Mouse (Mus musculus) CD8-positive naive resting alpha-beta T cell, adult 2 months (primary cell): ENCODE measurements around the gene Akr1cl.
"Not testable (repeated sequence)": the region's sequence is repeated elsewhere in the genome, so short reads cannot be mapped to it uniquely, and the experiment has no call there.

Experiments used
- DNase-seq, 2 experiments: peaks; one replicate each; pipeline ENCODE4 v3.0.0; 2022; ENCODE audit warnings: low read depth in 2 of 2, low spot score in 2 of 2

Akr1cl gene

DNA sequence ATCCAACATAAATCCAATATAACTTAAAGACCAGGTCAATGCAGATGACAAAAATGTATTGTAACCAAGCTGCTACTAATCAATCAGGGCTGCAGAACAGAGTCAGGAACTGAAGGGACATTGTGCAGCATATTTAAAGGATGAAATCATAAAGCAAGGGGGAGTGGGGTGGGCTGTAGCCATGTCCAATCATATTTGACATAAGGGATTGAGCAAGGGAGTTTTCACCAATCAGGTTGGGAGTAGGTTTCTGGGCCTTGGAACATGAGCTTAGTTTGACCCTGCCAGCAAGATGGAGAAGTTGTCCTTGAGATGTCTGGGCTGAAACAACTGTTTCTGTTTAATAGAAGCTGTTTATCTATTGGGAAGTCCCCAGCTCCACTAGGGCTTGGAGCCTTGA lies at the start of gene Akr1cl:
TSS of gene Akr1cl (minus strand) at position 119 of the 400 bp plus-strand sequence.
- no peak for DNase-seq

GRCm38 (mm10) chr1:65082188-65082587 lies 49.6 kb upstream of the Akr1cl start, which contains the start of gene Crygb:
Crygb (minus strand) TSS chr1:65082288.
- DNase-seq: no peak

DNA sequence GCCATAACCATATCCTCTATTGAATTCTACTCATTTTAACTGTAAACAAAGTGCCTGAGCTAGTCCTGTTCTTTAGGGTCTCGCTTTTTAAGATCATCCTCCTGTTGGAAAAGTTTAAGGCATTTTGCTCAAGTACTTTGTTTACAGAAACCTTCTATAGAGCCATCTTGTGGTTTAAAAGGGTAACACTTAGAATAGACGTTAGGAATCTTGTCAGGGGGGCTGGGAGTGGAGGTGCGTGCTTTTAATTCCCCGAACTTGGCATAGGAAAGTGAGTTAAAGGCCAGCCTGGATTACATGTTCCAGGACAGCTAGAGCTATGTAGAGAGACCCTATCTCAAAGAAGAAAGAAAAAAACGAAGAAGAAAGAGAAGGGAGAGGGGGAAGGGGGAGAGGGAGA lies 43.0 kb upstream of the Akr1cl start:
- no peak for DNase-seq

- DNase-seq: no peak
Measured at GRCm38 (mm10) chr1:65073589-65073988, 41.0 kb upstream of the Akr1cl start, which contains the start of gene Crygc. Crygc (minus strand) TSS chr1:65073689.

DNA sequence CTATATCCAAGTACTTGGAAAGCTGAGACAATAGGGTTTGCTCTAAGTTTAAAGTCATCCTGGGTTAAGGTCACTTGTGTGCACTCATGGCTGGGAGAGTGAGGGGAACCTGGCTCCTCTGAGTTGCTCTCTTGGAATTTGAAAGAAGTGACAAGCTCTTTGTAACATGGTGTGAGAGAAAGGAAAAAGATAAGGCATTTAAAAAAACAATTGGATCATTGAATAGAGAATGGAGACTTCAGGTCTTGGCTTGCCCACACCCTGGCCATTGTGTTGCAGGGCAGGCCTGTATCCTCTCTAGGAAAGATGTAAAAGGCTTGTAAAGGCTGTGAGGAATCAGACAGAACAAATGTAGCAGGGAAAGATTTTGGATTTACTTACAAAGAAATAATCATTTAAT lies 35.3 kb upstream of the Akr1cl start:
- DNase-seq: no peak

- DNase-seq: no peak
Measured at GRCm38 (mm10) chr1:65064201-65064600, 31.6 kb upstream of the Akr1cl start.

DNA sequence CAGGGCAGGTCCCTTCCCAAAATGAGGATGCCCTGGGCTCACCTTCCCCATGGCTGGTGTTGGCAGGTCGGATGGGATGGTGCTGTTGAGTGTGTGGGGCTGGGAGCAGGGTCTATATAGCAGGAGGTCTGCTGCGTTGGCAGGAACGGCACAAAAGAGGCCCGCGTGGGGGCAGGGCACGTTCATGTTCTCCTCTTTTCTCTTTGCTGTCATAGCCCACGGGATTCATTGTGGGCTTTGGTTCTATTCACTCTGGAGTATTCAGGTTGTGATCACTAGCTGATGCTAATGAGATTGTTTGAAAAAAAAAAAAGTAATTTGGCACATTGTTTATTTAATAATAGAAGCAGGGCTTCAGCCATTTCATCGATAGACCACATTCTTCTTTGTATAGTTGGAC lies 30.8 kb upstream of the Akr1cl start, which contains the start of gene Crygd:
TSS of gene Crygd (minus strand) at position 101 of the 400 bp plus-strand sequence.
- DNase-seq: no peak

DNA sequence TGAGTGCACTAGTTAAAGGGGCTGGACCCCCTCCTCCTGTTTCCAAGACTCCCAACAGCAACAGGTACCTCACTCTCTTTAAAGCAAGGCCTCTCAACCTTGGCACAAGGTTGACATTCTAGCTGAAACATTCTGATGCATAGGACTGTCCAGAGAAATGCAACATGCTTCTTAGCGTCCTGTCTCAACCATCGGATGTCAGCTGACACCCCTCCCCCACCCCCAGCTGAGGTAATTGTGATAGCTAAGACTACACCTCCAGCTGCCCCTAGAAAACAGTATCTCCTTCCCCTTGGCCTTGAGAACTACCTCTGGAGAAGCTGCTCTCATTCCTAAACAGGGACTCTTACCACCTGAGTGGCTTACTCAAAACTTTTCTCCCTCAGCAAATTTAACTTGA lies 19.6 kb upstream of the Akr1cl start:
- DNase-seq: no peak

GRCm38 (mm10) chr1:65051696-65052095 lies 19.1 kb upstream of the Akr1cl start:
- DNase-seq: no peak

DNA sequence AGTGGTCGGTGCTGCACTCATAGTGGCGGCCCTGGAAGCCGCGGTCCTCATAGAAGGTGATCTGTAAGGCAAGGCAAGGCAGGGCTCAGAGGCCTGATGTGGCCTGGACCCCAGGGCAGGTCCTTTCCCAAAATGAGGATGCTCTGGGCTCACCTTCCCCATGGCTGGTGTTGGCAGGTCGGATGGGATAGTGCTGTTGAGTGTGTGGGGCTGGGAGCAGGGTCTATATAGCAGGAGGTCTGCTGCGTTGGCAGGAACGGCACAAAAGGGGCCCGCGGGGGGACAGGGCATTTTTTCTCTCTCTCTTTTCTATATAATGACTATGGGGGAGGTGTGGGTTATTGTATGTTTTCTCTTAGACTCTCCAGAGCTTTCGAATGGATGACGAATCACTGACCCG lies 18.4 kb upstream of the Akr1cl start, which contains the start of gene Cryge:
TSS of gene Cryge (minus strand) at position 198 of the 400 bp plus-strand sequence.
- not testable (repeated sequence) for DNase-seq

DNA sequence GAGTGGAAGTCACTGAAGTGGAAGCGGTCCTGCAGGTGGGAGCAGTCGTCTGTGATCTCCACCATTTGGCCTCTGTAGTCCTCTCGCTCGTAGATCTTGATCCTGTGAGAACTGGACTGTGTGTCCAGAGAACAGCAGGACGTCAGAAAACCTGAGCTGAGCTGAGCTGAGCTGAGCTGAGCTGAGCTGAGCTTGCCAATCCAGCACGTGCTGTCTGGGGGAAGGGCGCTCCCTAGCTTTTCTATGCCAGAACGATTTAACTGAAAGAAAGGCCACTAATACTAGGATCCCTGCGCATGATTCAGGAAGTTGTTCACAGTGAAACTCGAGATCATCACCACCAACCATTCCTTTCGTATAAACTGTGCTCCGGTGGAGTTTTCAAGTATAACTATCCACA lies 16.2 kb upstream of the Akr1cl start:
- DNase-seq: no peak

DNA sequence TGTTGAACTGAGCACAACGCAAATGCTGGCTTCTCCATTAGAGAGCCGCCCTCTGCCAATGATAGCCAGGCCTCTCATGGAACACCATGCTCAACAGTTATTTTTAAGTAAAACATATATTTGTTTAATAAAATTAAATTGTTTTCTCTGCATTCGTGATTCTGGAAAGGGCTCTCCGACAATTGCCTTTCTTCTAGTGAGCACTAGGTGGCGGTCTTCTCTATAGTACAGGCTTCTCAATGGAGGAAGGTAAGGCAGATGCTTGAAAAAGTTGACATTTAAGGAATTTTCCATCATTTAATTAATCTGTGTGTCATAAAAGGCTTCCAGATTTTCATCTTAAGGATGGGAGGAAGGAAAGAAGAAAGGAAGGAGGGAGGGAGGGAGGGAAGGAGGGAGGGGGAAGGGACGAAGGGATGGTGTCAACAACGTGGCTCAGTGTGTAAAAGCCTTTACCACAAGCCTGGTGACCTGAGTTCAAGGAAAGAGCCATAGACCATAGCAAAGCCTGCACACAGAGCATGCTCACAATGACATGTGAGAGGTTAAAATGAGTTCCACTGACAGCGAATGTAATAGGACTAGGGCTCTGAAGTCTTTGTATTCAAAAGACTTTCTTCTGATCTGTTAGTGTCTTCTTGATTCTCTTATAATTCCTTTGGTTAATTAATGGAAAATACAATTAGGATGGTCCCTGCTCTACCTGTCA lies 14.0 kb upstream of the Akr1cl start:
- no peak for DNase-seq

- no peak for DNase-seq
Measured at GRCm38 (mm10) chr1:65043433-65043832, 10.9 kb upstream of the Akr1cl start.

- DNase-seq: no peak
Measured at GRCm38 (mm10) chr1:65041837-65042236, 9.3 kb upstream of the Akr1cl start.

DNA sequence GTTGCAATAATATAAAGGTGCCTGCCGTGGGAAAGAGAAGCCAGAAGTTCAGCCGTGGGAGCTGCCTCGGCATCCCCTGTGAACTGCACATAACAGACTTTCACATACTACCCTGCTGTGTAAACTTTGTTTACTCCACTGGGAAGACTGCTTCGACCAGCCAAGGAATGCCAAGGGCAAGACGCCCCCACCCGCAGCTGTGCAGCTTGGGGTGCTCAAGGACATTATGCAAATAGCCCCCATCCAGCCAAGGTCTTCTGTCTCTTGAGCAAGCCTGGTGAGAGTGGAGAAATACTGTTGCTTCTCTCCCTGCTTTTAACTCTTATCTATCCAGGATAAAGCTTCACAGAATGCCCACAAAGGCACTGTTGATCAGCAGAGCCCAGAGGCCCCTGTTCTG lies 8.2 kb upstream of the Akr1cl start:
- no peak for DNase-seq

DNA sequence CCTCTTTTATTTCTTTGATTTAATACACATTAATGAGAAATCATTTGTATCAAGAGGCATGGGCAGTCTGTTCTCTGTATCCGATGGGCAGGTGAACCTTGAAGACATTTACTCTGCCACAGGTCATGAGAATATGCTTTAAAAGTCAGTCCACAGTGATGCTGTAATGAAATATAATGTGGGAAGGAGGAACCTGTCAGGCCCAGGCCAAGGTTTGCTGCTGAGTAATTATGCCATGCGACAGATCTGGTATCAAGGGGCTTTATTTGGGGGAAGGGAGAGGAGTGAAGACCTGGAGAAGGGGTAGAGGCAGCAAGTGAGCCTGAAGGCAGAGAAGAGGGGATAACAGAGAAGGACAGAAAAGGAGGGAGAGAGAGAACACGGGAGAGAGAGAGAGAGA lies 7.1 kb upstream of the Akr1cl start:
- no peak for DNase-seq

DNA sequence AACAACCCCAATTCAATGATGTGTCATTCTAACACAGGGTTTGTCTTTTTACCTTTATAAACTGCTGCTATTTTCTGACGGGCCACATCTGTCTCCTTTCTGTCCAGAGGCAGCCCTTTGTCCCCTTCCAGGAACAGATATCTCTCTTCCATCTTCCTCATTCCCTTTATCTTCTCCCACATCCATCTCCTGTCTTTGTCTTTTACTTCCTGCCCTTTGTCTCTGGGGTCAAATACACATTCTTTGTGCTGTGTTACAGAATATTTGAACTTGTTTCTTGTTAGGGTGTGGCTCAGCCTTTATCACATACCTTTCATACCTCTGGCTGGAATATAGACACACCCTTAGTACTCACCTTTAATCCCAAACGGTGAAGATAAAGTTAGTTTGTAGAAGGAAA lies 5.0 kb upstream of the Akr1cl start:
- DNase-seq: no peak

GRCm38 (mm10) chr1:65035513-65035912 lies 3.0 kb upstream of the Akr1cl start:
- DNase-seq: no peak

GRCm38 (mm10) chr1:65028206-65028605 lies 4.4 kb downstream of the Akr1cl start:
- no peak for DNase-seq

GRCm38 (mm10) chr1:65012726-65013125 lies 19.8 kb downstream of the Akr1cl start:
- DNase-seq: no peak

DNA sequence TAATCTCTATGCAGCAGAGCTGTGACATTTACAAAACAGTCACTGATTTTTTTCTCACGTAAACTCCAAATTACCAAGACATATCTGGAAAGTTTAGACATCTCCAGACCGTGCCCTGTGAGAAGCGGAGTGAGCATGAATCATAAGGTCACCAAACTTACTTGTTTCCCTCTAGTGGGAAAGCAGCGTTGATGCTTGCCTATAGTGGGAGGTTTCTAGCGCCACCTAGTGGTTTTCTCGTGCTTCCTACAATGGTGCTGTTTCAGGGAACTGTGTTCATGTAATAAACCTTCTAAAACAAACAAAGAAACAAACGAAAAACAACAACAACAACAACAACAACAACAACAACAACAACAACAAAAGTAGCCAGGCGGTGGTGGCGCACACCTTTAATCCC lies 22.4 kb downstream of the Akr1cl start:
- DNase-seq: peak; percentile 35 to 54

- DNase-seq: no peak
Measured at GRCm38 (mm10) chr1:65005575-65005974, 27.0 kb downstream of the Akr1cl start.

GRCm38 (mm10) chr1:65004526-65004925 lies 28.0 kb downstream of the Akr1cl start:
- DNase-seq: no peak
